Mouse (Mus musculus) midbrain, embryonic 10.5 days (tissue): ENCODE measurements at regions not wholly inside any gene's neighbourhood (a gene's known extent, or its start where the extent isn't known, plus 50 kb on each side); places are given as distances from the start of the nearest gene placed in this dataset.

Source experiments
- DNase-seq: peaks from one replicate; pipeline ENCODE4 v3.0.0-alpha.2; 2017; ENCODE audit warnings: low spot score
- H3K27ac ChIP-seq: fragments of 300-500 bp; sonication (generic); replicated peaks from 2 replicates; pipeline ENCODE4 v1.5.1; 2016; ENCODE audit warnings: mild to moderate bottlenecking
- H3K27me3 ChIP-seq: fragments of 300-500 bp; sonication (generic); 2 replicates; pipeline ENCODE4 v1.6.1; 2016; ENCODE audit warnings: low read depth, mild to moderate bottlenecking; ENCODE audit not compliant: poor library complexity, severe bottlenecking
- H3K36me3 ChIP-seq: fragments of 300-500 bp; sonication (generic); 2 replicates; pipeline ENCODE4 v1.6.1; 2016; ENCODE audit warnings: mild to moderate bottlenecking, moderate library complexity
- H3K4me1 ChIP-seq: fragments of 300-500 bp; sonication (generic); 2 replicates; pipeline ENCODE4 v1.6.1; 2016
- H3K4me3 ChIP-seq: fragments of 300-500 bp; sonication (generic); 2 replicates; pipeline ENCODE4 v1.5.1; 2016; ENCODE audit warnings: mild to moderate bottlenecking, moderate library complexity
- H3K9me3 ChIP-seq: fragments of 300-500 bp; sonication (generic); replicated peaks from 2 replicates; pipeline ENCODE4 v1.6.1; 2016; ENCODE audit warnings: mild to moderate bottlenecking
- WGBS: fragments of 180-500 bp; shearing (Covaris S2); methylation state at CpG from one replicate; pipeline ENCODE4 v1.1.7; 2016; 5-methylcytosine and 5-hydroxymethylcytosine counted together

DNA sequence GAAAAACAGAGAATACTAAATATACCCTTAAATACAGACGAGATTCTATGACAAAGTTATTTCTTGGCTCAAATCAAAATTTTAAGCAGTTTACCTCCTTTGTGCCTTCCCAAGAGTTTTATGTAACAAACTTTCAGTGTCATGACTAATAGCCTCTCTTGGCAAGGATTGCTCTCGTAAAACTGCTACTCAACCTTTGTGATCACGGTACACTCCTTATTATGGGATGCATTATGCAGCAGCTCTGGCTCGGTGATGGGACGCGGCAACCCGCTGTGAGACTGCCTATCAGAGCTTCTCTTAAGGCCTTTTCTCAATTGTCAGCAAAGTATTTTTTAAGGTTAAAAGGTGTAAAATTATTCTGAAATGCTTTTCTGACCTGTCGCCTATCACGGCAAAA is 59.8 kb upstream of the Spaca7 start:
- no peak for DNase-seq
- peaks cover 47% of the 10 kb centered on the region for H3K4me1 ChIP-seq
- peaks cover 53% of the 10 kb centered on the region for H3K27me3 ChIP-seq
- no peaks in the 10 kb centered on the region for H3K36me3 ChIP-seq
- no peak overlapping the region for H3K4me3 ChIP-seq
- H3K27ac ChIP-seq: no peak overlapping the region
- 63% methylated on average over 9 of the region's 9 CpGs for WGBS
- no peaks in the 10 kb centered on the region for H3K9me3 ChIP-seq

DNA sequence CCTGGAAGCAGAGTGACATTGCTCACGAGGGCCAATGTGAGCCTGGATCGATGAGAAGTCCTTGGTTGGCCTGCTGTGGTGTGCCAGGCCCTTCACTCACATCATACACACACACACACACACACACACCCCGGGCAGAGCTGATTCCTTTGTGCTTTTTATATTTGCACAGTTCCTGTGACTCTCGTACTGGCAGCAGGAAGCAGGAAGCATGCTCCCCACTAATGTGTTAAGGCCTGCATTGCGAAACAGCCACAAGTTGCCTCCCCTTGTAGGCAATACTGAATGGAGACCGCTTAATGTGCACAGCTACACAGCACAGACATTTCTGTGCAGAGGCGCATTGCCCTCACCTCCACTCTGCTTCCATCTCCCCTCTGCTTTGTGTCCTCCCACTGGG is 58.7 kb upstream of the Spaca7 start:
- peaks cover 55% of the 10 kb centered on the region for H3K4me1 ChIP-seq
- no peaks in the 10 kb centered on the region for H3K36me3 ChIP-seq
- no peak for DNase-seq
- H3K27ac ChIP-seq: peak overlapping the region; percentile 35
- peaks cover 45% of the 10 kb centered on the region for H3K27me3 ChIP-seq
- peaks cover 5% of the 10 kb centered on the region; the same call in 1 of the 2 replicates for H3K9me3 ChIP-seq
- WGBS: 82% methylated on average over 7 of the region's 7 CpGs
- H3K4me3 ChIP-seq: no peak overlapping the region

DNA sequence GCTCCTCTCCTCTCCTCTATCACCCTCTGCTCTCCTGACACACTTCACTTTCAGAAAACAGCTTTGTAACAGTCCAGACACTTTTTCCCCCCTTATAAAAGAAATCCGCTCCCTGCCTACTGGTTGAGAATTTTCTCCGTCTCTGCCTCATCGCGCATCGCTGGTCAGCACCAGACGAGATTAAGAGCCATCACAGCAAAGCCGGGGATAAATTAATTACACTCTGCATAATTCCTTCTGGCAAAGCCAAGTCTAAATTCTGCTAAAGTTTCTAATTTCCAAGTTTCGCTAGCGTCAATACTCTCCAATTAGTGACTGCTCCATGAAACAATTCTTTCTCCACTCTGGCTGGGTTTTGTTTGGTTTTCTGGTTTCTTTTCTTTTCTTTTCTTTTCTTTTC is 51.2 kb upstream of the Spaca7 start:
- H3K4me3 ChIP-seq: peak overlapping the region; percentile 23
- WGBS: 18% methylated on average over 9 of the region's 9 CpGs
- peak overlapping the region; percentile 46 for H3K27ac ChIP-seq
- H3K27me3 ChIP-seq: peaks cover 38% of the 10 kb centered on the region
- H3K4me1 ChIP-seq: peaks cover 53% of the 10 kb centered on the region
- H3K36me3 ChIP-seq: no peaks in the 10 kb centered on the region
- peaks cover 12% of the 10 kb centered on the region for H3K9me3 ChIP-seq
- DNase-seq: no peak
